ENCODE assay signal across 8 mouse cellular contexts in genomic region chr2:91256256-91257125, GRCm38 (mm10). TPM values are rescaled to one million over a fixed set of nuclear protein-coding genes. Genes with fewer than 3 reads are reported as not detected.
DNase-seq lines count a peak whose midpoint lies in the region; ATAC-seq and TF ChIP-seq lines count a peak whose summit lies in the region.

No protein-coding gene starts in this region.

- H3K27ac ChIP-seq in lung, embryonic 14.5 days (ENCODE audit: low read depth), result peak overlapping the region; percentile 86
- no peak overlapping the region for H3K27ac ChIP-seq in olfactory bulb, adult 2 months (ENCODE audit: insufficient read depth, low read depth, low read length)

- TF ChIP-seq CTCF in C2C12 (IDR thresholded peaks at IDR 0.05; ENCODE audit: control insufficient read depth, insufficient read depth, insufficient read length), result no peak
- TF ChIP-seq CTCF in lung, embryonic 14.5 days (IDR thresholded peaks at IDR 0.05; ENCODE audit: low read depth), result no peak
- TF ChIP-seq CTCF in olfactory bulb, adult 2 months (IDR thresholded peaks at IDR 0.05; ENCODE audit: insufficient read depth, low read depth, low read length), result no peak

- peaks cover 6% of the 10 kb centered on the region; the same call in 1 of the 2 replicates for H3K4me1 ChIP-seq in lung, embryonic 14.5 days (ENCODE audit: insufficient read depth)
- H3K4me1 ChIP-seq in olfactory bulb, adult 2 months (ENCODE audit: control insufficient read depth, insufficient read depth, low read length), result peaks cover 18% of the 10 kb centered on the region

- H3ac ChIP-seq in C2C12 (ENCODE audit: control insufficient read depth, insufficient read length, low read depth), result peak overlapping the region; percentile 66

- no peaks in the 10 kb centered on the region for H3K9me3 ChIP-seq in lung, embryonic 14.5 days (ENCODE audit: low read depth, low read length)

- no peaks in the 10 kb centered on the region for H3K27me3 ChIP-seq in C2C12 (ENCODE audit: control insufficient read depth, insufficient read depth, insufficient read length)
- H3K27me3 ChIP-seq in lung, embryonic 14.5 days (ENCODE audit: insufficient read depth, low read length), result peaks cover 23% of the 10 kb centered on the region

- H3K4me3 ChIP-seq in C2C12 (ENCODE audit: insufficient read depth, poor library complexity, severe bottlenecking), result peak overlapping the region; percentile 51
- peak overlapping the region; percentile 72 for H3K4me3 ChIP-seq in lung, embryonic 14.5 days (ENCODE audit: low read depth, low read length)
- peak overlapping the region; percentile 53 for H3K4me3 ChIP-seq in olfactory bulb, adult 2 months (ENCODE audit: insufficient read depth, low read depth, low read length)

- TF ChIP-seq POLR2A in olfactory bulb, adult 2 months (IDR thresholded peaks at IDR 0.05; ENCODE audit: insufficient read depth, low read depth, low read length), result 0 out of 2 replicates have a peak, but pooled peaks have one; percentile 27

- H3K79me2 ChIP-seq in C2C12 (ENCODE audit: control insufficient read depth, insufficient read depth), result no peaks in the 10 kb centered on the region

- H3K9ac ChIP-seq in lung, embryonic 14.5 days, result peak overlapping the region; percentile 55

- peak; percentile 70 for ATAC-seq in activated CD4-positive, CD25-positive, alpha-beta regulatory T cell, adult 4 months
- peak; percentile 82 for ATAC-seq in lung, embryonic 14.5 days (ENCODE audit: insufficient read depth)

- H3K4me2 ChIP-seq in lung, embryonic 14.5 days, result peak overlapping the region; percentile 90

- under 1% methylated on average over 52 of the region's 52 CpGs for WGBS in lung, embryonic 14.5 days
- WGBS in olfactory bulb, adult 2 months, result 1% methylated on average over 52 of the region's 52 CpGs

- peak; percentile 84 for DNase-seq in embryo, embryonic 9.5 days (ENCODE audit: extremely low spot score)
- DNase-seq in heart, adult 8-10 months (ENCODE audit: low spot score), result peak; percentile 53
- peak; percentile 79 for DNase-seq in kidney, adult 18-20 months
- peak; percentile 76 for DNase-seq in lung, embryonic 14.5 days
- no peak for DNase-seq in spleen, postnatal 36 days (ENCODE audit: low spot score in 2 of 2)

- H3K79me3 ChIP-seq in C2C12 (ENCODE audit: low read depth), result no peaks in the 10 kb centered on the region

- H3K36me3 ChIP-seq in C2C12 (ENCODE audit: control insufficient read depth, insufficient read depth), result peaks cover 1% of the 10 kb centered on the region
- peaks cover 16% of the 10 kb centered on the region for H3K36me3 ChIP-seq in lung, embryonic 14.5 days (ENCODE audit: insufficient read depth)

TF ChIP-seq in C2C12, 6 proteins besides CTCF, POLR2A, EP300 and RAD21:
- no peak for TF ChIP-seq MYOG (IDR thresholded peaks at IDR 0.05; ENCODE audit: control insufficient read depth, extremely low read depth, insufficient read length)

RNA-seq across cellular contexts. Expression of gene Pacsin3, which starts 0.7 kb away (rescaled TPM):
- 19.0 TPM for polyA plus RNA-seq in C2C12 (2012; fragmentation: generic; extraction: Trizol)
- polyA plus RNA-seq in activated CD4-positive, CD25-positive, alpha-beta regulatory T cell, adult 4 months (2017; shearing (Covaris generic)), result 1 to 10 TPM in 1 of 2 experiments, under 1 TPM in 1; 0.61 to 1.0 TPM
- 100 to 1,000 TPM; 168 to 198 (median 178) TPM for total RNA-seq in heart, adult 8-10 months (2022)
- polyA plus RNA-seq in lung, embryonic 14.5 days (2014; fragmentation: Nextera tagmentation; extraction: Ambion mirVana), result 41.2 and 46.9 TPM in 2 replicates
- not detected in 2 replicates for polyA plus RNA-seq in olfactory bulb, adult 2 months (2012; ENCODE audit: insufficient read depth, insufficient read length, low replicate concordance, missing spikeins)

RNA-seq across cellular contexts. Expression of gene Arfgap2, which starts 8.3 kb away (rescaled TPM):
- 67.5 TPM for polyA plus RNA-seq in C2C12 (2012; fragmentation: generic; extraction: Trizol)
- polyA plus RNA-seq in activated CD4-positive, CD25-positive, alpha-beta regulatory T cell, adult 4 months (2017; shearing (Covaris generic)), result 10 to 100 TPM; 73.1 to 85.9 TPM
- total RNA-seq in heart, adult 8-10 months (2022), result 10 to 100 TPM; 53.7 to 61.8 (median 55.7) TPM
- 81.1 and 81.2 TPM in 2 replicates for polyA plus RNA-seq in lung, embryonic 14.5 days (2014; fragmentation: Nextera tagmentation; extraction: Ambion mirVana)
- not detected in 2 replicates for polyA plus RNA-seq in olfactory bulb, adult 2 months (2012; ENCODE audit: insufficient read depth, insufficient read length, low replicate concordance, missing spikeins)

RNA-seq across cellular contexts. Expression of gene Ddb2, which starts 19.7 kb away (rescaled TPM):
- 1.2 TPM for polyA plus RNA-seq in C2C12 (2012; fragmentation: generic; extraction: Trizol)
- 10 to 100 TPM; 52.5 to 55.7 TPM for polyA plus RNA-seq in activated CD4-positive, CD25-positive, alpha-beta regulatory T cell, adult 4 months (2017; shearing (Covaris generic))
- 1 to 10 TPM; 1.7 to 4.2 (median 3.3) TPM for total RNA-seq in heart, adult 8-10 months (2022)
- polyA plus RNA-seq in lung, embryonic 14.5 days (2014; fragmentation: Nextera tagmentation; extraction: Ambion mirVana), result 14.6 and 17.3 TPM in 2 replicates
- not detected in 2 replicates for polyA plus RNA-seq in olfactory bulb, adult 2 months (2012; ENCODE audit: insufficient read depth, insufficient read length, low replicate concordance, missing spikeins)

RNA-seq across cellular contexts. Expression of gene Acp2, which starts 53.8 kb away (rescaled TPM):
- 11.3 TPM for polyA plus RNA-seq in C2C12 (2012; fragmentation: generic; extraction: Trizol)
- 10 to 100 TPM; 12.9 to 15.5 TPM for polyA plus RNA-seq in activated CD4-positive, CD25-positive, alpha-beta regulatory T cell, adult 4 months (2017; shearing (Covaris generic))
- total RNA-seq in heart, adult 8-10 months (2022), result 10 to 100 TPM; 14.3 to 17.5 (median 16.7) TPM
- 33.8 and 34.3 TPM in 2 replicates for polyA plus RNA-seq in lung, embryonic 14.5 days (2014; fragmentation: Nextera tagmentation; extraction: Ambion mirVana)
- not detected in 2 replicates for polyA plus RNA-seq in olfactory bulb, adult 2 months (2012; ENCODE audit: insufficient read depth, insufficient read length, low replicate concordance, missing spikeins)

RNA-seq across cellular contexts. Expression of gene Nr1h3, which starts 53.9 kb away (rescaled TPM):
- 0.21 TPM for polyA plus RNA-seq in C2C12 (2012; fragmentation: generic; extraction: Trizol)
- 1 to 10 TPM; 1.4 to 1.5 TPM for polyA plus RNA-seq in activated CD4-positive, CD25-positive, alpha-beta regulatory T cell, adult 4 months (2017; shearing (Covaris generic))
- total RNA-seq in heart, adult 8-10 months (2022), result 10 to 100 TPM; 15.6 to 31.0 (median 22.5) TPM
- polyA plus RNA-seq in lung, embryonic 14.5 days (2014; fragmentation: Nextera tagmentation; extraction: Ambion mirVana), result 14.2 and 15.7 TPM in 2 replicates
- polyA plus RNA-seq in olfactory bulb, adult 2 months (2012; ENCODE audit: insufficient read depth, insufficient read length, low replicate concordance, missing spikeins), result not detected in 2 replicates

Comparison
In these comparisons a context has a peak if more than half of its experiments do, and no peak if none do; other contexts are left out.
1. DNase-seq: peak in embryo, embryonic 9.5 days (single experiment), heart, adult 8-10 months (single experiment), kidney, adult 18-20 months (single experiment) and lung, embryonic 14.5 days (single experiment); none in spleen, postnatal 36 days (0 of 2).
2. Peak in every context shown above with its lines, with median percentiles within 50 percentile points of each other: H3K4me3 ChIP-seq.